In genomic region chr15:93486066-93486465, GRCm38 (mm10) we compare ENCODE assay signal across 17 mouse cellular contexts.
DNase-seq lines count a peak whose midpoint lies in the region; ATAC-seq and TF ChIP-seq lines count a peak whose summit lies in the region.
"Had no signal": no experiment of that assay in that cellular context is flagged by ENCODE, and none has a peak within 500 bp of the region (broad histone marks: within the 10 kb centered on the region; RNA-seq: fewer than 3 reads in every experiment).

No protein-coding gene starts in this region.

- H3K27me3 ChIP-seq in heart, adult 2 months (ENCODE audit: control insufficient read depth, insufficient read depth, low read length) = no peaks in the 10 kb centered on the region
- no peaks in the 10 kb centered on the region for H3K27me3 ChIP-seq in kidney, embryonic 16.5 days (ENCODE audit: insufficient read depth, low read length)
- H3K27me3 ChIP-seq in lung, postnatal 0 days (replicated peaks; ENCODE audit: insufficient read depth, low read length) = no peaks in the 10 kb centered on the region
- H3K27me3 ChIP-seq: embryonic facial prominence, embryonic 13.5 days; lung, embryonic 15.5 days; midbrain, embryonic 12.5 days; Patski; stomach, embryonic 15.5 days had no signal

- peaks cover 2% of the 10 kb centered on the region for H3K4me1 ChIP-seq in heart, adult 2 months (ENCODE audit: control insufficient read depth, insufficient read depth, low read length)
- peaks cover 18% of the 10 kb centered on the region for H3K4me1 ChIP-seq in kidney, embryonic 16.5 days (ENCODE audit: insufficient read depth, low read length)
- H3K4me1 ChIP-seq in lung, postnatal 0 days (ENCODE audit: insufficient read depth, low read depth, low read length) = no peaks in the 10 kb centered on the region; the same call in 1 of the 2 replicates
- H3K4me1 ChIP-seq: midbrain, embryonic 12.5 days; stomach, embryonic 15.5 days had no signal

- TF ChIP-seq CTCF in heart, adult 2 months (IDR thresholded peaks at IDR 0.05) = no peak
- TF ChIP-seq CTCF in lung, postnatal 0 days (IDR thresholded peaks at IDR 0.05) = no peak

- H3K27ac ChIP-seq in heart, adult 2 months = peak overlapping the region; percentile 59
- H3K27ac ChIP-seq in kidney, embryonic 16.5 days (ENCODE audit: low read length) = no peak overlapping the region; the same call in 1 of the 2 replicates
- 0 out of 2 replicates have a peak overlapping the region, but pooled peaks have one; percentile 63 for H3K27ac ChIP-seq in lung, postnatal 0 days (ENCODE audit: low read length)
- H3K27ac ChIP-seq: embryonic facial prominence, embryonic 13.5 days; midbrain, embryonic 12.5 days; stomach, embryonic 15.5 days had no signal

- H3K9ac ChIP-seq in heart, adult 2 months (ENCODE audit: low read depth, low read length) = no peak overlapping the region
- 0 out of 2 replicates have a peak overlapping the region, but pooled peaks have one; percentile 16 for H3K9ac ChIP-seq in kidney, embryonic 16.5 days (replicated peaks; ENCODE audit: low read length)
- no peak overlapping the region for H3K9ac ChIP-seq in lung, postnatal 0 days (replicated peaks; ENCODE audit: low read depth)
- H3K9ac ChIP-seq: embryonic facial prominence, embryonic 13.5 days; lung, embryonic 15.5 days; midbrain, embryonic 12.5 days; stomach, embryonic 15.5 days had no signal

- peaks cover 4% of the 10 kb centered on the region; the same call in 1 of the 2 replicates for H3K9me3 ChIP-seq in kidney, embryonic 16.5 days (ENCODE audit: low read length)
- H3K9me3 ChIP-seq in lung, postnatal 0 days (ENCODE audit: low read length) = no peaks in the 10 kb centered on the region
- H3K9me3 ChIP-seq: embryonic facial prominence, embryonic 13.5 days; lung, embryonic 15.5 days; midbrain, embryonic 12.5 days; stomach, embryonic 15.5 days had no signal

- H3K4me3 ChIP-seq in heart, adult 2 months = no peak overlapping the region
- H3K4me3 ChIP-seq in kidney, embryonic 16.5 days (ENCODE audit: low read length) = no peak overlapping the region
- no peak overlapping the region for H3K4me3 ChIP-seq in lung, postnatal 0 days (ENCODE audit: low read depth, low read length)
- H3K4me3 ChIP-seq: embryonic facial prominence, embryonic 13.5 days; lung, embryonic 15.5 days; midbrain, embryonic 12.5 days; myocyte; stomach, embryonic 15.5 days had no signal

- no peaks in the 10 kb centered on the region; the same call in 1 of the 2 replicates for H3K79me2 ChIP-seq in heart, adult 2 months (replicated peaks; ENCODE audit: control insufficient read depth, insufficient read depth, low read length)

- WGBS in heart, adult 2 months = 54% methylated on average over 7 of the region's 7 CpGs
- WGBS in kidney, embryonic 16.5 days = 30% methylated on average over 7 of the region's 7 CpGs
- 52% methylated on average over 7 of the region's 7 CpGs for WGBS in lung, postnatal 0 days

- peak; percentile 56; the same call in 1 of the 2 replicates for TF ChIP-seq EP300 in heart, adult 2 months (IDR thresholded peaks at IDR 0.05; ENCODE audit: insufficient read depth, low read depth, low read length)
- TF ChIP-seq EP300 in lung, postnatal 0 days (IDR thresholded peaks at IDR 0.05) = peak; percentile 96

- intact Hi-C loops in heart, adult 2 months (cut with DNase I) = loop anchor here (1.0 kb wide), 1 partner anchor 33 kb away; no protein-coding TSS in a partner anchor
- intact Hi-C loops in heart, postnatal 10 days (cut with DNase I) = no loop called here

- TF ChIP-seq POLR2A in heart, adult 2 months (IDR thresholded peaks at IDR 0.05; ENCODE audit: insufficient read depth, low read depth, low read length) = peak; percentile 39; the same call in 1 of the 2 replicates

- ATAC-seq in kidney, embryonic 16.5 days (ENCODE audit: low FRiP score, low TSS enrichment) = peak; percentile 15; the same call in 1 of the 2 replicates
- ATAC-seq in lung, postnatal 0 days = peak; percentile 51
- ATAC-seq: Patski had no signal

- peak in 1 of 2 experiments; percentile 55 for DNase-seq in heart, adult 2 months
- no peak for DNase-seq in heart, postnatal 10 days
- peak; percentile 49 for DNase-seq in kidney, adult 11 months
- DNase-seq in lung, postnatal 0 days (ENCODE audit: low spot score) = peak; percentile 72
- DNase-seq in thymus, postnatal 10 days (ENCODE audit: low spot score in 2 of 2) = no peak
- no peak for DNase-seq in frontal cortex, postnatal 14 days (ENCODE audit: low spot score in 2 of 2)
- DNase-seq in adrenal gland, postnatal 36 days = no peak
- DNase-seq: cerebellum, adult 11 months; spleen, adult 18-20 months; thymus, postnatal 36 days had no signal

- no peaks in the 10 kb centered on the region; the same call in 1 of the 2 replicates for H3K36me3 ChIP-seq in heart, adult 2 months (ENCODE audit: control insufficient read depth, insufficient read depth, low read length)
- peaks cover 3% of the 10 kb centered on the region; the same call in 1 of the 2 replicates for H3K36me3 ChIP-seq in kidney, embryonic 16.5 days (ENCODE audit: insufficient read depth, low read length)
- H3K36me3 ChIP-seq in lung, postnatal 0 days (ENCODE audit: insufficient read depth, low read length) = no peaks in the 10 kb centered on the region
- H3K36me3 ChIP-seq: stomach, embryonic 15.5 days had no signal

- H3K4me2 ChIP-seq in kidney, embryonic 16.5 days (replicated peaks; ENCODE audit: low read depth, low read length) = peak overlapping the region; percentile 36
- H3K4me2 ChIP-seq in lung, postnatal 0 days (replicated peaks; ENCODE audit: low read depth, low read length) = no peak overlapping the region
- H3K4me2 ChIP-seq: embryonic facial prominence, embryonic 13.5 days; lung, embryonic 15.5 days; midbrain, embryonic 12.5 days; stomach, embryonic 15.5 days had no signal

Comparison
In these comparisons a context has a peak if more than half of its experiments do, and no peak if none do; other contexts are left out.
1. DNase-seq: peak in kidney, adult 11 months (single experiment) and lung, postnatal 0 days (single experiment); none in heart, postnatal 10 days (0 of 2), thymus, postnatal 10 days (0 of 2), frontal cortex, postnatal 14 days (0 of 2) and adrenal gland, postnatal 36 days (0 of 2).